Mouse (Mus musculus): ENCODE measurements around the gene Tspan4.

Gene Tspan4

DNA sequence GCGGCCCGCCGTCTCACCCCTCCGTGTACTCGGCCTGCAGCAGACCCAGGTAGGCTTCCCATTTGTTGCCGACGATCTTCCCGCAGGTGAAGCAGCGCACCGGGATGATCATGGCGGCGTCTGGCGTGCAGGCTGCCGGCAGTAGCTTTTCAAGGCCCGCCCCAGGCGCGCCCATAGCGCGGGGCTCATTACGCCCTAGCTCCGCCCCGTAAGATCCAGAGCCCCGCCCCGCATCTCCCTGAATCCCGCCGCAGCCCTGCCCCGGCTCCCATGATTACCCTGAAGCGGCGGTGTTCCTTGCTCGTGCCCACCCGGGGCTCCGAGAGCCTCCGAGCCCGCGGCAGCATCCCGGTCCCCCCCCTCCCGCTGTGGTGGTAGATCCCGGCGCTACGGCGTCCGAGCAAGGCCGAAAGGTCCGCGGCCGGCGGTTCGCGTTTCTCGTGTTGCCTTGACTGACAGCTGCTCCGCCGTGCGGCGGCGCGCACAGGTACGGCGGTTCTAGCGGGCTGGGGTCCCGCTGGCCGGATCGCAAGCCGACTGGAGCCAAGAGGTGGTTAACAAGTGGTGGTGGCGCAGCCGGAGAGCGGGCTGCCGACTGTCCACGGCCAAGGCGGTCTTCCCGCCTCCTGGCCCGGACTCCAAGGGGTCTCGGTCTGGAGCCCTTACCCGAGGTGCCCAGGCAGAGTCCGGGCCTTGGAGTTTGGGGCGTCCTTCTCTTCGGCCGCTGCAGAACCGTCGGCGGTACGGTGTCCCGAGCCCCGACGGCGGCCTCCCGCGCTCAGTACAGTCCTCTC, at the start of gene Tspan4, which contains the start of gene Polr2l:
Gene Tspan4, plus strand, starts transcription at position 230 of the 794 bp plus-strand sequence.
Gene Polr2l, minus strand, starts transcription at position 122 of the 794 bp plus-strand sequence.
- in situ Hi-C loops (cut with MboI): loop anchor here (10.0 kb wide), 1 partner anchor 430 kb away; no protein-coding TSS in a partner anchor

DNA sequence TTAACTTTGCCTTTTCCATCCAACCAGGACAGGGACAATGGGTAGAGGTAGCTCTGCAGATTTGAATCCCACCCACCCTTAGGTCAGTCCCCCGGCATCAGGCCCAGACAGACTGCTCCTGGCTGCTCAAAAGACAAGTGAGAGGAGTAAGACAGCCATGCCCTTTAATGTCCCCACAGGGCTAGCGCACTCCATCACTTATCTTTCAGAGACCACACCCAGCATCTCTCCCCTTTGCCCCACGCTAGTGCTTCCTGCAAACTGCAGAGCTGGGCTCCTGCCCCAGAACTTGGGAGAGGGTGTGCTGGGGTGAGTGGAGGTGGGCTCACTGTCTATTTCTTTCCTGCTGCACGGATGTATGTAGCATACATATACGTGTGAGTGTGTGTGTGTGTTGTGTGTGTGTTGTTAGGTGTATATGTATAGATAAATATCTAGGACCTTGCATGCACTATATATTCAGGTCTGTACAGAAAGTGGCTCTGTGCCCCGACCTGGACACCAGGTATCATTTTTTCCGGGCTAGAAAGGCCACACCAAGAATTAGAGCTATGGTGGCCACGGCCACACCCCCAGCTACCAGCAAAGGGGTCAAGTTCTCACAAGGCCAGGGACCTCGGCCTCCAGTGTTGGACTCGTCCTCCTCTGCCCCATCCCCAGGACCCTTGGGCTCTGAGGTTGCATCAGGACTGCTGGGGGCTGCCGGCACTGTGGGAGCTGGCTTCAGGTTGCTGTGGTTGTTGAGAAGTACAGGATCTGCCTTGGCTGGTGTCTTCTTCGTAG, 47.9 kb upstream of the Tspan4 start:
- in situ Hi-C loops (cut with MboI): no loop called here

DNA sequence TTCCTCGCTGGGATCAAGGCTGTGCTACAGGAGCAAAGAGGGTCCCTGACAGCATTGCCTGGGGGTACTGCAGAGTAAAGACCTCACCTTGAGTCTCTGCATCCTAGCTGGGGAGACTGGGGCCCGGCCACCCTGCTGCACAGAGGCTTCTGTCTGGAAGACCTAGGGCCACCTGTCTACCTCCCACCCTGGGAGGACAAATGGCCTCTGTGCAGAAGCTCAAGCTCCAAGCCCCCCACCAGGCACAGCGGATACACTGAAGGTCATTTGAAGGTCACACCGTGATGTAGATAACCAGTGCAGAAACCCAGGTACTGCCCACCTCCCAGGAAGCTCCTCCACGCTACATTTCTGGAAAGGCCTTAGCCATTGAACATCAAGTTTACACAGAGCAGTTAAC, 46.3 kb upstream of the Tspan4 start:
- in situ Hi-C loops (cut with MboI): no loop called here

DNA sequence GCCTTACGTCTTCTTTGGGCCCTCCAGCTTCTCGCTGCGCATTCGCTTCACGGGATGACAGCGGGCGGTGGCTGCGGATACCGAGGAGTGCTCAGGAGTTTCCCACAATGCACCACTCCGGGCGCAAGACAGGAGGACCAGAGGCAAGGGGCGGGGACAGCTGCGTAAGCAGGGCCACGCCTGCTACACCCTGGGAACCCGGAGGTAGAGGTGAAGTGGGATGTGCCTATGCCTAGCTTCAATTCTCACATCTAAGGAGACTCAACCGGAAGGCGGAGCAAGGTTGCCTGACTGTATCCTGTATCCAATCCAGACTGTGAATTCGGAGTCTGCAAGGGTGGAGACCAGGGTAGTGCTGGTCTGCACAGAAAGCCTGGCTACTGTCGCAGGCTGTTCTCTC, 45.7 kb upstream of the Tspan4 start, which contains the start of gene Cend1:
Gene Cend1, minus strand, starts transcription at position 182 of the 400 bp plus-strand sequence.
- in situ Hi-C loops (cut with MboI): no loop called here

DNA sequence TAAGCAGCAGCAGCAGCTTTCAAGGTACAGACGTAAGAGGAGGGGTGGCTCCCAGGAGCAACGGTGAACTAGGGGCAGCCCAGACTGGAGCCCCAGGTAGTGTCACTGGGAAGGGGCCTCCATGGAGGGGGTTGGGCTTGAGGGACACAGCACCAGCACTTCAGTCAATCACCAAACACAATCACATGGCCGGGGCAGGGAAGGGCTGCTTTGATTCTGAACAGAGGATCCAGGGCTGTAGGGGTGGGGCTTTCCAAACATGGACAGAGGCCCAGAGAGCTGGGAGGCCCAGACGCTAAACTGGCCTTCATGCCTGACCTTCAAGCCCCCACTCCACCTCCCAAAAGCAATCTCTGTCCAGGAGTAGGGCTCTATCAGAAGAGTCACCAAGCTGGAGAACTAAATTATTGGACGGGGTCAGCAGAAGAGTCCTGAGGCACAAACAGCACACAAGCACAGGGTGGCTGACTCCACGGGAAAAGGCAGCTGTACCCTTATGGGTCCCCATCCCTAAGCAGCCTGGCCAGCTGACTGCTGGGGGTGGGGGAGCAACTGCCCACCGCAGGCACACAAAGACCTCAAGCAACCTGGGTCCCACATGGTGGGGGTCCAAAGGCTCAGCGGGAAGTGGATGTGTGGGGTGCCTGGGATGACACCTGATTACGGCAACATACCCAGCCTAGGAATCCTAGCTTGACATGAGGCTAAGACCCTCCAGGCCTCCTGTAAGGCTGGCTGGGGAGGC, 45.0 kb upstream of the Tspan4 start:
- in situ Hi-C loops (cut with MboI): no loop called here

DNA sequence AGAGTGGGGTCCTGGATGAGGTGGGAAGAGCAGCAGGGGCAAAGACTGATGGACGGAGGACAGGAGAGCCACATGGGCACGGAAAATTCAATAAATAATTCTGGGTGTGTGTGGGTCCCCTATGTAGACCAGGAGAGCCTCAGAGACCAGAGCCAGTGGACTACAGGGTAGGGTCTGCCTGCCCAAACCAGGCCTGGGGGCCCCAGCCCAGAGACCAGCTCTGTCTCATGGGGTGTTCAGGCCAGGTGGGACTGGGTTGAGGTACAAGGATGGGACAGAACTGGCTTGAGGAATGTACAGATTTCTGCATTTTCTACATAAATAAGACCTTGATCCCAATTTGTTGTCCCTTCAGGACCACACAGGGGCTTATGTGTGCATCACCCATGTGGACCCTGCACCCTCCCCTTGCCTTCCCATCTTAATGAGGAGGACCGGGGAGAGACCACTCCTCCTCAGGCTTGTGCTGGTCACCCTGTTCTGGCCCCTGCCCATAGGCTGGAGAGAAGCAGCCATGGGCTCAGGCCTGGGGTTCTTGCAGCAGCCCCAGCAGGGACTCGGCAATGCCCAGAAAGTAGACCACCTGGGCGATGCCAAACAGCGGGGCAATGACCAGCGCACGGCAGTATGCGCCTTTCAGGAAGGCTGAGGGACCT, 44.3 kb upstream of the Tspan4 start:
- in situ Hi-C loops (cut with MboI): no loop called here

DNA sequence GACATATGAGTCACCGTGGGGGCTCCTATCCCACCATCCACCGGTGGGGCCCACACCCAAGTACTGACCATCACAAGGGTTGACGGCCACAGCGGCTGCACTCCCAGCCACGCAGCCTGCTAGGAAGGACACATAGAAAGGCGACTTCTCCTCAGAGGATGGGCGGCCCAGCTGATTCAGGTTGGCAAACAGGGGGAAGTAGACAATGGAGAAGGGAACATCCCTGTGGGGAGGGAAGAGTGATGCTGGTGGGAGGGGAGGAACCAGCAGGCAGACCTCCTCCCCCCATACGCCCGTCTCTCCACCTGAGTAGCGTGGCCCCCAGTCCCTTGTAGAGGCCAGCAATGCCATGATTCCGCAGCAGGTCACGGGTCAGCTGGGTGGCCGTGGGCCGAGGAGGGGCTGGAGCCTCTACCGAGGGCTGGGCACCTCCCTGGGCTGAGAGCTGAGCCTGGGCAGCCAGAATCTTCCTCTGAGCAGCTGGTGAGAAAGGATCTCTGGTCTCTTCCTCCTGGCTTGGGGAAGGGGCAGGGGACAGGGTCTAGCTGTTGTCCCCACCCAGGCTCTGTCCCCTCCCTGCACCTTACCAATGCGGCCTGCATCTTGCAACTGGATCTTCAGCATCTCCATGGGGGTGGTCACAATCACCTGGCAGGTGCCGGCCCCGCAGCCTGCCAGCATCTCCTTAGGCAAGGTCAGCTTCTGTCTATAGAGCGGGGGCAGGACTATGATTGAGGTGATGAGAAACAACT, 43.4 kb upstream of the Tspan4 start:
- in situ Hi-C loops (cut with MboI): no loop called here

DNA sequence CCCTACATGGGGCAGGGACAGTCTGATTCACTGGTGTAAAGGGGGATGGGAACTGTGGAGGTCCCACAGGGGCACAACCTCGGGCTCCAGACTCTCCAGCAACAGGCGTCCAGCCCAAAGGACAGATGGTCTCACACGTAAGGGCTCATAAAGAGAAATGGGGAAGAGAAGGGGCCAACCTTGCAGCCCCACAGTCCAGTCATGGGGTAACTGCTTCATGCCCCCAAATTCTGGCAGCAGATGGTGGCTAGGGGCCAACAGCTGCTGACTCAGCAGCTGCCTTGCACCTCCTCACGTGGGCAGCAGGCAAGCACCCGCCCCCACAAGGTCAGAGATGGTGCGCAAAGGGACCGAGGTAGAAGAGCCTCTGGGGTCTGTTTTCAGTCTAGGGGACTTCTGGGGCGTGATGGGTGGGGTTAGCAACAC, 42.8 kb upstream of the Tspan4 start:
- in situ Hi-C loops (cut with MboI): no loop called here

DNA sequence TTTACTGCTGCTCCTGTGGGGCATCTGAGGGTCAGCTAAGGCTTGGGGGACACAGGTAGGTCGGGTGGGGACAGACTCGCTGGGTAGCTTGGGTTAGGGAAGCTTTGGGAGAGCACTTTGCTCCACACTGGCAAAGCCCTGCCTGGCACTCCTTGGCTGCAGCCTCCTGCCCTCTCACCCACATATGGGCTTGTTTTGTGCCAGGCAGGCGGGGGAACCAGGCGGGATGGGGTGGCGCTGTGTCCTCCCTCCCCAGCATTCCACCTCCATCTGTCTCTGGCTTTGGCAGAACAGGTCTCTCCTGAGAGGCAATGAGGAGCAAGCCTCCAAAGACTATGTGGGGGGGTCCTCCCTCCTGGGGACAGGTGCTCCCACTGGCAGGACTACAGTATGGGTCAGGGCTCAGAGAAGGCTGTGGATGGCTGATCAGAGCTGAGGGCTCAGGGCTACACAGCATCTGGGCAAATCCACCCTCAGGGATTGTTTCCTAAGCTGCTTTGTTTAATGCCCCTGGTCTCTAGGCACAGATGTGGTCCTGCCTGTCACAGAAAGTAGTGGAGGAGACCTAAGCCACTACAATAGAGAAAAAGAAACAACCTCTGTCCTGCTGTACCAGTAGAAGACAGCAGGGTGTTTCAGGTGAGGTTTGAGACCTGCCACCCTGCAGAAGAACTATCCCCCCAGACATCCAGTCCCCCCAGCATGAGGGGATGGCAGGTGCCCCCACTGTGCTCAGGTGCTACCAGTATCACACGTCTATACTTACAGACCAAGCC, 42.1 kb upstream of the Tspan4 start:
- in situ Hi-C loops (cut with MboI): no loop called here

DNA sequence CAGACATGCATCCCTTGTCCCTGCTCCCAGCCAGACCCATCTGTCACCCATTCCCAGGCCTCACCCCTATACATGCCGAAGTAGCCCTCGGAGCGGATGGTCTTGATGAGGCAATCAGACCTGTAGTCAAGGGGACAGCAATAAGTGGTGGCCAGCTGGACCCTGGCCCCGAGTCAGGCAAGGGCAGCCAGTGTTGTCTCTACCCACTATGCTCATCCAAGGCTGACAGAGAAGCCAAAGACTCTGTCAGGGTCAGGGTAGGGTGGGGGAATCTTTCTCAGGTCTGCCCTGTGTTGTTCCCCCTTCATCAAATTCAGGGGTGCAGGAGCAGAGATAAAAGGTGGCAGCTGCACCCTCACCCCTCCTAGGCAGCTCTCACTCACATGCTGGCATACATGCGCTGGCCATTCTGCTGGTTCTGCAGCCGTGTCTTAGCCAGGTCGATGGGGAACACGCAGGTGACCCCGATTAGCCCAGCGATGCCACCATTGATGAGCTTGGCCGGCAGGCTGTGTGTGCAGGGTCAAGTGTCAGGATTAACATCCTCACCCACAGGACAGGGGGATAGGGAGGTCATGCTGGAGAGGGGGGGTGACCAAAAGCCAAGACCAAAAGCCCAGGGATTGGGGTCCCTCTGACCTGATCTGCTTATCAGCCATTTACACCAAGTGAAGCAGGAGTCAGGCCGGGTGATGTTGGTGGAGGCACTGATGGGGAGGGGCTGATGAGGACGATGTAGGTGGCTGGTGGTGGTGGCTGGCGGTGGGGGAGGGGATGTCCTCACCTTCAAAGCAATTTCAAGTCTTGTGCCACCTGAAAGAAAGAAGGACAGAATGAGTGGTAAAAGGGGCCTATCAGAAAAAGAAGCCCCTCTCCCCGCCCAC, 41.3 kb upstream of the Tspan4 start:
- in situ Hi-C loops (cut with MboI): no loop called here

DNA sequence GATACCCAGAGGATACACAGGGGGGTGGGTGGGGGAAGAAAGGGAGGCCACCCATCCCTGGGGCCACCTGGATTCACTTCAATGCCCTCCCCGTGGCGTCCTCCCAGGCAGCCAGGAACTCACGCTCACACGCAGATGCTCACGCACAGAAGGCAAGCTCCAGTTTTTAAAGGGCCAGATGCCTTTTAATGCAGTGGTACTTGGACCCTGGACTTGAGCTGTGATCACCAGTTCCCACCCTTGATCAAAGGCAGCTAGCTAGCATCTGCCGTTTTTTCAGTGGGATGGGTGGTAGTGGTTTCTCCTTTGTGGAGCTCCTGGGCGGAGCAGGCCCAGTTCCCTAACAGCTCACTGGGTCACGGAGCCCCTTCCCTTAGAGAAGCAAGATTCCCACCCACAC, 40.6 kb upstream of the Tspan4 start:
- in situ Hi-C loops (cut with MboI): no loop called here

DNA sequence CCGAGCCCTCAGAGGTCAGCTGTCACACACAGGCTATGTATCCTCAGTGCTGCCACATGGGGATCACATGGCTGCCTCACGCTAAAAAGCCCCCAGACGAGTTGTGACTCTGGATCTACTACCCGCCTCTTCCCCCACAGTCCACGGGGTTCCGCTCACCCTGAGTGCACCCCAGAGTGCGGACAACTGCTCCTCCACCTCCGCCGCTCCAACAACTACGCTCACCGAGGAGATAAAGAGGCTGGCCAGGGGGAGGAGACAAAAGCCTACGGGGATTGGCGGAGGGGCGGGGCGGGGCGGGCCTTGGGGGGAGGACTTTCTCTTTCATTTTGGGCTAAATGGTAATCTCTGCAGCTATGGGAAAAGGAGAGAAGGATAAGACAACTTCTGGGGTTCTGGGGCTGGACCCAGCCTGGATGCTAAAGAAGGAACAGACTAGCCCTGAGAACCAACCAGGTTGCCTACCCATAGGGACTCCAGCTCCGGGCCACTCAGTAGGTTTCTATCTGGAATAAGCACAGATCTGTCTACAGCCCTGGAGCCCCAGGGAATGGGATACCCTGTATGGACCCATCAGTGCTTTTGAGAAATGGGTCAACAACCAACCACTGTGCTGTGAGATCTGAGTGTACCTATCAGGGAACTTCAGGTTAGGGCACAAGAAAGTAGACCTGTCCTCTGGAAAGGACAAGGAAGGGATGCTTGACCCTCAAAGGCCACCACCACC, 39.7 kb upstream of the Tspan4 start:
- in situ Hi-C loops (cut with MboI): no loop called here

DNA sequence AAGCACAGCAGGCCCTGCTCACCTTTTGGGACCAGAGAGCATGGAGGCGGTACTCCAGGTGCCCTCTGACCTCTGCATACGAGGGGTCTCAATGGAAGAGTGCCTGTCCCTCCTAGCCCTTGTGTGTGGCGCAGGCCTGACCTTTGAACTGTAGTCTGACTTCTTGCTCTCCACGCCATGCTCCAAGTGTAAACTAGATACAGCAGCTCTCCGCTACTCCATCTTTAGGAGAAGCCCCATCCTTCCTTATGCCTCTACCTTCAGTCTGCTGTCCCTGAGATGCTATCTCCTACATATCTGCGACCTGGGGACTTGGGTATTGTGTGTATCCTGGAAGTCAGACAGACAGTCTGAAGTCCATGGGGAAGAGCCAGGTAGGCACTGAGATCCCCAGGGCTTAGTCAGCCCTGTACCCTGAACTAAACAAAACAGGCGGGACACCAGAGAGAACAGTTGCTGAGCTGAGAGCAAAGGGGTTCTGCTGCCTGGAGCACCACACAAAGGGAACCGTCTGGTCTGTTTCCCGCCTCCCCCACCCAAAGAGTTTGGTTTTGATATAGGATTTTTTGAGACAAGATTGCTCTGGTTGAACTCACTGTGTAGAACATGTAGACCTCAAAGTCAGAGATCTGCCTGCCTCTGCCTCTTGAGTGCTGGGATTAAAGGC, 39.1 kb upstream of the Tspan4 start:
- in situ Hi-C loops (cut with MboI): no loop called here

DNA sequence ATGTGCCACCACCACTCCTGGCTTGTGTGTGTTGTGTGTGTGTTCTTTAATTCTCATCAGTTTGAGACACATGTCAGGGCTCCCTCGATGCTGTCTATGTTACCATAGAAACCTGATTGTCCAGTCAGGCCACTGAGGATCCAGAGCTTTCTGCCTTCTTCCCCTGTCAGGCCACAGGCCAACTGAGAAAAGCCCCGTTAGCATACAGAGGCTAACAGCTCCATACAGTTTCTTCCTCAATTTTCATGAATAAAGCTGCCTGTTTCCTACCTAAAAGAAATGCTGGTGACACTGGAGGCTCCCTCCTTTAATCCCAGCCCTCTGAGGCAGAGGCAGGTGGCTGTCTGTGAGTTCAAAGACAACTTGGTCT, 38.5 kb upstream of the Tspan4 start:
- in situ Hi-C loops (cut with MboI): no loop called here

DNA sequence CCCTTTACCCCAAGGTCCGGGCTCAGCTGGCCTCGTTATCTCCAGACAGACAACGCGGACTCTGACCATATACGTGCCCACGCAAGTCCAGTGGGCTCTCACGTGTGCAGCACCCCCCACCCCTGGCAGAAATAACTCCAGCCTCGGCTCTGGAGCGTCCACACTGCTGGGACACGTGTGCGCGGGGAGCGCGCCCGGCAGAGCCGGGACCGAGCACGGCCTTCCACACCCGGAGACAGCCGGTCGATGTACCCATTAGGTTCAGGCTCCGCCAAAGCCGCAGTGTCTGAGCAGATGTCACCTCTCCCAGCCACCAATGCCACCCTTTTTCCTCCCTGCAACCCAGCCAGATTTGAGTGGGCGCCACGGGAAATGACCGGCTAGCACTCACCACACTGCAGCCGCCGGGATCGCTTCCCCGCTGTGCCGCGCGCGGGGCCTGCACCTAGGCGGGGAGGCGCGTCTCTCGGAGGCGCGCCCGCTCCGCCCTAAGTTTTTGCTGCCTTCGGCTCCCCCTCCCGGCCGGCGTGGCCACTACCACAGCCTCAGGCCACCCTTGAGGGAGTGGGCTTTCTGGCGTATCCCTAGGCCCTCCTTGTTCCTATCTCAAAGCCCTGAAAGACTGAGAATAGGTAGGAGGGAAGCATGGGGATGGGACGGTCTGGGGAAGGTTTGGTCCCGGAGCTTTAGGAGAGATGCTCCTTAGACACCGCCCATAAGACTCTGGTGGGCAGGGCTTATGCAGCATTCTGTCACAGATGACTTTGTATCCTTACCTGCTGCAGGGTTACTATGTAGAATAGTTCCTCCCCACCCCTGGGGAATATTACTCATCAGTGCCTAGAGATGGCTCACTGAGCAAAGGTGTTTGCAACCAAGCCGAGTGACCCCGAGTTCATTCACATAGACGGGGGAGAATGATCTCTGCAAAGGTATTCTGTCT, 37.6 kb upstream of the Tspan4 start, which contains the start of gene Slc25a22:
Gene Slc25a22, minus strand, starts transcription at position 715 of the 943 bp plus-strand sequence.
- in situ Hi-C loops (cut with MboI): no loop called here

DNA sequence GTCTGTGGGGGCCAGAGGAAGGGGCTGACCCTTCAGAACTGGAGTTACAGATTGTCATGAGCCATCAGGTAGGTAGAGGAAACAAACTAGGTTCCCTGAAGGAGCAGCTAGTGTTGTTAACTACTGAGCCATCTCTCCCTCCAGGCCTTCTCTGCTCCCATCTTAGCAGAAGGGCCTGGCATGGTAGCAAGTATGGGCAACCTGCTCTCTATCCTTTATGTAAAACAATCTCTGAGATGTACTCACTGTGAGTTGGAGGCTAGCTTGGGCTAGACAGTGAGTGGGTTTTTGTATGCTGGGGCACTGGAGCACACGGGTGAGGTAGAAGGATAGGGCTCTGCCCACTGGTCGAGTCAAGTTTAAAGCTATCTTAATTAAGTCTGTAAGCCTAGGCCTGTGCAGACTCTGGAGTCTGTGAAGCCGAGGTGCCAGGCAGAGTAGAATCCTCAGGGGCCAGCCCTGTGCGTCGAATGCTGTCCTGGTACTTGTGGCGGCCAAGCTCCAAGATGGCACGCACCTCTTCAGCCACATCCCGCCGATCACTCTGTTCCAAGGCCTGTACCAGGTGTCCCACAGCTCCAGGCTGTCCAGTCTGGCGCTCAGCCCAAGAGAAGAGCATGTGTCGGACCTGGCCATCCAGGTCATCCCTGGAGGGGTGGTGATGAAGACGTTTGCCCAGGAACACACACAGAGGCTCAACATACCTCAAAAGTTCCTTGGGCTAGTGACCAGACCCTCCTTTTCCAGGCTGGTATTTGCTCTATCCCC, 36.7 kb upstream of the Tspan4 start:
- in situ Hi-C loops (cut with MboI): no loop called here
